Mouse (Mus musculus) kidney, adult 2 months (tissue): Measurements from ENCODE around the gene Cdk9.

Experiments used
- CTCF ChIP-seq: fragments of 200-500 bp; conservative IDR thresholded peaks from 2 replicates; pipeline ENCODE4 v1.5.1; 2011; ENCODE audit warnings: low read depth, mild to moderate bottlenecking, control low read depth, low read length, moderate library complexity, mixed read lengths; ENCODE audit not compliant: insufficient read depth, insufficient read length
- POLR2A ChIP-seq: fragments of 200-500 bp; IDR thresholded peaks from one replicate; pipeline ENCODE4 v1.6.1; 2011; ENCODE audit warnings: low read depth, low read length, control low read depth

DNA sequence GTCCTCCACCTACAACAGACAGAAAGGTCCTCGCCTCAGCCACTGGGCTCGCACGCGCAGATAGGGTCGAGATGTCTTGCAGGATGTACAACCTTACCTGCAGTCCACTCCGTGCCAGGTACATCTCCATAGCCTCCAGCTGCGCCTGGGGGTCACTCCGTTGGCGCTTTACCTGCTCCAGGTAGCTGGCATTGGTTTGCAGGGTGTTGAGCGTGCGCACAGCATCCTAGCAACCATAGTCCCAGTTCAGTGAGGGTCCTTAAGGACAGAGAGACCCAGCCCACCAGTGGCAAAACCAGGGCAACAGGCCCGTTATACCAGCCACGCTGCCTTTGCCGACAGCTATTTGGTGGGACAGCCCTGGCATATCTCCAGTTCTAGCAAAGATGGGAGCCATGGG lies 20.4 kb downstream of the Cdk9 start:
- TF ChIP-seq POLR2A: no peak
- no peak for TF ChIP-seq CTCF
